Mouse (Mus musculus): ENCODE results near the gene Ercc8.

Gene Ercc8

DNA sequence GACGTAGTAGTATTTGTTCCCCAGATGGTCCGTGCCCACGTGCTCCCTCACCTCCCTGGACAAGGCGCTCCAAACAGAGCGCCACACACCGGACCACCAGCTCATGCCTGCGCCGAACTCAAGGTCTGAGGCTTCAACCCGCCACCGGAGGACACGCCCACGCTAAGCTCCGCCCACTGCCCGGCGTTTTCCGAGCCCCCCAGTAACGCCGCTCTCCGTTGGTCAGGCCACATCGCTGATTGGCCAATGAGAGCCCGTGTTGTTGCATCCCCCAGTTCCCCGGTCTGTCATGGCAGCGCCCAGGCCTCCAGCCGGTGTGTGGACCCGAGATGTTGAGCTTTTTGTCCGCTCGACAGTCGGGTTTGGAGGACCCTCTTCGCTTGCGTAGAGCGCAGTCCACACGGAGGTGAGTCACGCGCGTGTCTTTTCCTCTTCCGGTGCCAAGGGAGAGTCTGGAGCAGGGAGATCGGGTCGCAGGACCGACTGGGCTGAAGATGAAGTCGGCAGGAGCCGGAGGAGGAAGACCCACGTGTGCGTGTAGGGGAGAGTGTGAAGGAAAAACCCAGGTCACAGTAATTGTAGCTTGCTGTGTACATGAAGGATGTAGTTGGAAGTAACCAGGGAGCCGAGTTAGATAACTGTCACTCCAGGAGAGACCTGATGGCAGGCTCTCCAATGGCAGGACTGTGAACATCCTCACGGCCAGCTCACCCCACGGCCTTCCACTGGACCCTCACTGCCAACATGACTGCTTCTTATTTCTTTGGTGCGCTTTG lies at the start of gene Ercc8, which contains the start of gene Ndufaf2:
Ercc8 (plus strand) TSS at position 267 of the 776 bp plus-strand sequence.
Ndufaf2 (minus strand) TSS at position 159 of the 776 bp plus-strand sequence.
- DNase-seq (ENCODE audit: low read depth, low spot score) = peak; percentile 95

DNA sequence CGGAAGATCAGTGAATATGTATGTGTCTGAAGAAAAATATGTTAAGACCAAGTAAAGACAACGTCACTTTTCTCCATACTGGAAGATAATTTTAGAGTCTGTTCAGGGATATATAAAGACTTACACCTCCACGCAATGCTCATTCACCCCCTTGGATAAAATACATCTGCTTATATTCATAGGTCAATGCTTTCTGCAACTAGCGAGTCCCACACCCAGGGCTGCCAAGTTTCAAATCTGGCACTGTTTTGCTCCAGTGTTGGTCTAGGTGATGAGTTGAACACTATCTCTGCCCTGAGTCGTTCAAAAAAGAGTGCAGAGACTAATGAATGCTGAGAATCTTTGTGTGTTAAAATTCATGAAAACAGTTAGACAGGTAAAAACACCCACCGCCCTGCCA lies 47.6 kb upstream of the Ercc8 start:
- DNase-seq (ENCODE audit: low read depth, low spot score) = no peak

DNA sequence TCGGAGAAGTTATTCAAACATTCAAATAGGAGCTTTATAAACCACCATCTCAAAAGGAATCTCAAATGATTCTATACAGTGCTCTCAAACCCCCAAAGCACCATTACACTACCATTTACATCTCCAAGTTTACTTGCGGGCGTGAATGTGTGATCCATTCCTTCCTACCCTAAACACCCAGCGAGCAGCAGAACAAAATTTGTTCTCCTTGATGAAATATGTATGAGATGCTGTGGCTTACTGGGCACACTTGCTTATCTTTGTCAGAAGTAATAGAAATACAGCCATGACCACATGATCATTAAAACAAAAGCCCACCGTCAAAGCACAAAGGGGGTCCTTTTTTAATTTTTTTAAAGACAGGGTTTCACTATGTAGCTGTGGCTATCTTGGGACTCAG lies 45.0 kb upstream of the Ercc8 start:
- DNase-seq (ENCODE audit: low read depth, low spot score) = no peak

DNA sequence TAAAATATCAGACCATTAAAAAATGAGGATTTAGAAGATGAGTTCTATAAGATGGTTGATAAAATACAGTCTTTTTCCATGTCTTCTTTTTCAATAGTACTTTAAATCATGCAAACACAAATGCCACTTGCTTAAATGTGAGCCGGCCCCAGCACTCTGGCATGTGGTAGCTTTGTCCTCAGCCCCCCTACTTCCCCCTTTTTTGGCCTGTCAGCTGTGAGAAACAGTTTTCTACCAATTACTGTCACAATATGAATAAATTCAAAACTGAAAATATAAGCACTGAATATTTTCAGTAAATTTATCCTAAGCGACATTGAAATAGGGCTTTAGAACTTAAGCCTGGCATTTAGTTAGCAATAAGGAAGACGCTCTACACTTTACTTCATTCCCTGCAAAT lies 44.3 kb upstream of the Ercc8 start:
- no peak for DNase-seq (ENCODE audit: low read depth, low spot score)

DNA sequence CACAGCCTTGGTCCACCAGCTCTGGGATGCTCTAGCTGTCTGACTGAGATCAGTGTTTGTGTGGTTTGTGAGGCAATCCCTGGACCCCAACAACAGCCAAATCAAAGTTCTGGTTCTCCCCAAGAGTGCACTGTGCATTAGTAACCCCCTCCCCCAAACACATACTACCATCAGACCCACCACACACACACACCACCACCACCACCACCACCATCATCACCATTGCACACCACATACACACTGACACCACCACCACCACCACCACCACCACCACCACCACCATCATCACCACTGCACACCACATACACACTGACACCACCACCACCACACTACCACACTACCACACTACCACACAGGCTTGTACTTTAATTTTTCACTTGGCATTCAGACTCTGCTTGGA lies 40.9 kb upstream of the Ercc8 start:
- no peak for DNase-seq (ENCODE audit: low read depth, low spot score)

DNA sequence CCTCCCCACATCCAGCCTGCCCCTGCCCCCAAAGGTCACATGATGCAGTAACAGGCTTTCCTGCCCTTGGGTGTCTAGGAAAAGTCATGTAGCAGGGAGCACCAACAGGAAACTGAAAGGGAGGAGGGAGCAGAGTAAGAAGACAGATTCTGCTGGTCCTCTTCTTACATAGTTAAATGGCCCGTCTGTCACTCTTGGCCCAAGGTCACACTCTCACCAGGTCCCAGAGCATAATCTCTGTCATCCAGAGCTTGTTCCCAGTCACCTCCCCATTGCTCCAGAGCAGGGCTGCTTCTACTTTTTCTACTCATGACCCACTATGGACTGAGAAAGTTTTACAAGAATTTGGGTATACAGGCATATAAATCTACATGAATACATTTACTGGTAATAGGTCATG lies 40.3 kb upstream of the Ercc8 start:
- DNase-seq (ENCODE audit: low read depth, low spot score) = no peak

DNA sequence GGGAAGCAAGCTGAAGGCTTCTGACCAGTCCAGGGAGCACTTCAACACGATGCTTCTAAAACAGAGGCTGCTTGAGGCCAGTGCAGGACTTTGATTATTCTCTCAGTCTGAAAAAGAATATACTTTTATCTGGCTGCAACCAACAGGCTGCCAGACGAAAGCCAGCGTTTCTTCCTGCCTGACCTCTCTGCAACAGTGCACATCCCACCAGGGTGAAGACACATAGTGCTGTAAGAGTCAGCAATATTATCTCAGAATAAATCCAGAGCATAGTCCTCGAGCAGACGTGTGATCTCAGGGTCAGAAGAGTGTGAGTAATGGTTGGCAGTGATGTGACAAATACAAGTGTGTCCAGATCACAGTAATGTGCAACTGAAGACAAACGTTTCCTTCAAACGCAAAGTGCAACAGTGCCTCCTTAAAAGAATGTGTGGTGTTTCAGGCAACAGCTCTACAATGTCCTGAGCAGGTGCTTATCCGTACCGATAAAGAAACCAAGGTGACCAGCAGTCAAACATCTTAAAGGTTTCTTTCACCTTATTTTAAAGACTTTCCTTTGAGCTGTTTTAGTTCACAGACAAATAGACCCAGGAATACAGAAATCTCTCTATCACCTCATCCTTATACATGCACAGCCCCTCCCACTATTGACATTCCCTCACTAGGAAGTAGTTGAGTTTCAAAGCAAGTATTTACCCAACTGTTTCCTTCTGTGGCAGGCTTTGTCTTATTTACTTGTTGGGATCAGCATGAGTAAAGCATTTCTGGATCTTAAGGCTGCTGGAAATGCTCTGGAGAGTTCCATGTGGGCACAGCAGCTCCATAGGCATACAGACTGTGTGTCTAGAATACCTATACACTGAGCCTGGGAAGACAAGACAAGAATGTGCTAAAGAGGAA lies 38.9 kb upstream of the Ercc8 start:
- DNase-seq (ENCODE audit: low read depth, low spot score) = no peak

DNA sequence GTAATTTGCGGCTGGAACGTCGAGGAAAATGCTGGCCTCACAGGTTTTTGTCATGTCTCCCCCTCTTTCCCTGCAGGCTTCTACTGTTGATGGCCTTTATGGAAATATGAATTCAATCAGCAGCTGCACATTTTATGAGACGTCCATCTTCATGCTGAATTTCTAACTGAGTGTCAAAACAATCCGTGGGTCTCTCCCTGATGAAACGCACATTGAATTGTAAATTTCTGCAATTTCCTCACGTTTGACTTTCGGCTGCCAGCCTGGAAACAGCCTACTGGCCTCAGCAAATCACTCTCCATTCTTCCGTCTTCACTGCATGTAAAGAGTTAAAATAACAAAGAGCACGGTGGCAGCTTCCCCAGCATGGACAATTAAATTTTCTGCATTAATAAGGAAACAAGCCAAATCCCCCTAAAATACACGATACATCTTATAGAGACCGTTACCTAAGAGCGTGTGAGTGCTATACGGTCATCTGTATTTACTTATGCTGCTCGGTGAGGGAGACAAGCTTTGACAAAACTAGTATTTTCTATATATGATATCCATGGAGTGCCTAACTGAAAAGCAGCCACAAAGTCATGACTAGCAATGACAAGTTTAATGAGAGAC lies 35.3 kb upstream of the Ercc8 start:
- no peak for DNase-seq (ENCODE audit: low read depth, low spot score)

DNA sequence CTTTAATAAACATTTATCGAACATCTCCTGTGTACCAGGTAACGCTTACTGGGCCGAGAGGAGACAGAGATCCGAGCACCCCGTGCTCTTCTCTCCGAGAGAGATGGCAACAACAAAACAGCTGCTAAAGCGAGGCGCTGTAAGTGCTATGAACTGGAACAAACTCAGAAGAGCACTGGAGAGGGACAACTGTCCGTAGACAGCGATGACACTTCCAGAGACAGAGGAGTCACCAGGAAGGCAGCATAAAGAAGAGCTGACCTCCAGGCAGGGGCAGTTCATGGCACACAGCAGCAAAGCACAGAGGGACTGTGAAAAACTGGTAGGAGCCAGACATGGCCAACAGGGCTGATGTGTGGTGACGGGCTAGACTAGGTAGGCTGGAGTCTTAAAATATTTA lies 34.4 kb upstream of the Ercc8 start:
- no peak for DNase-seq (ENCODE audit: low read depth, low spot score)

DNA sequence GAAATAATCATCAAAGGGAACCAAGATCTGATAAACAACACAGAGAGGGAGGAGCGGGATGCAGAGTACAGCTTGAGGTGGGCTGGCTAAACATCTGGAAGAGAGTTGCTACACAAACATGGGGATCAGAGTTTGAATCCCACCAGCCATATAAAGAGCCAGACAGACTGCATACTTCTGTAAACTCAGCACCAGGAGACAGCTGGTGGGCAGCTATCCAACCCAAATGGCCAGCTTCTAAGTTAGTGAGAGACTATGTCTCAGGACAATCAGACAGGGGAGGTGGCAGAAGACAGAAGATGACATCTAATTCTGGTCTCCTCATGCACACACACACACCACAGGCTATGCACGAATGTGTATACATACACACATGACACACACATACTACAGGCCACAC lies 32.3 kb upstream of the Ercc8 start:
- DNase-seq (ENCODE audit: low read depth, low spot score) = no peak

DNA sequence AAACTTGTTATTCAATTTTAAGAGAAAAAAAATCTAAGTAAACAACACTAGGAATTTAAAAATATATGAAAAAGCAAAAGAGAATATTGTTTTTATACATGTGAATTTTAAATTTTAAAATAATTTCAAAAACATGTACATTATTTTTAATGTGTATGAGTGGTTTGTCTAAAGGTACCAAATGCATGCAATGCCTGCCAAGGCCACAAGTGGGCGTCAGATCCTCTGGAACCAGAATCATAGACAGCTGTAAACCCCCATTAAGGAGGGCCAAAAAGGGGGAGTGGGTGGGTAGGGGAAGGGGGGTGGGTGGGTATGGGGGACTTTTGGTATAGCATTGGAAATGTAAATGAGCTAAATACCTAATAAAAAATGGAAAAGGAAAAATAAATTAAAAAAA lies 31.4 kb upstream of the Ercc8 start:
- peak; percentile 60 for DNase-seq (ENCODE audit: low read depth, low spot score)

DNA sequence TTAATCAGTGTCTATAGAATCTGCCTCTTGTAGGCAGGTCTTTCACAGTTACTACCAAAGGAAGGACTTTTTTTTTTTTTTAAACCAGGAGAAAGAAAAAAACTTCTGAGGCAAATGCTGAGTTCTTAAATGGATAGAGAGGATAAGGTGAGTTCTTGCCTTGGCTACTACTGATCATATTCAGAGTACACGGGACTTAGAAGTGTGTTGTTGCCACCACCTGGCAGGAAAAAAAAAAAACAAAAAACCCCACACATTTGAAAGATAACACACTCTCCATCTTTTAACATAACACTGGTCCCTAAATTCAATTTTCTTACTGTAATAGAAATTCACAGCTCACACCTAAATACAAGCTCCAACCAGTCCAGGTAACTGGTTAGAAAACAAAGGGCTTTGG lies 30.6 kb upstream of the Ercc8 start:
- no peak for DNase-seq (ENCODE audit: low read depth, low spot score)

DNA sequence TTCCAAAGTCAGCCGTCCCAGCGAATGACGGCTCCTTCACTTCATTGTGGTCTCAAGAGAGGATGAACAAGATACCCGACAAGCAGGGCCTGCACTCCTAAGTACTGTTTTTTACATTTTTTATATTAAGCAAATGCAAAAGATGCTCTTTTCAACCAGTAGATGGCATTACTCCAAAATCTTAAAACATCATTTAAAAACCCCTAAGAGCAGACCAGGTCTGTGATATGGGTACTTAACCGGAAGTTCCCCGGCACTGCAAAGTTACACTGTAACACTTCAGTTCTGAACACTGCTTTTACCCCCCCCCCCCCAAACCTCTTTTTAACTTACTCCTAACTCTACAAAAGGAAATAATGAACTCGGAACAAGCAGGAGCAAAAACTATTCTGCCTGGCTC lies 29.5 kb upstream of the Ercc8 start:
- DNase-seq (ENCODE audit: low read depth, low spot score) = peak; percentile 10

DNA sequence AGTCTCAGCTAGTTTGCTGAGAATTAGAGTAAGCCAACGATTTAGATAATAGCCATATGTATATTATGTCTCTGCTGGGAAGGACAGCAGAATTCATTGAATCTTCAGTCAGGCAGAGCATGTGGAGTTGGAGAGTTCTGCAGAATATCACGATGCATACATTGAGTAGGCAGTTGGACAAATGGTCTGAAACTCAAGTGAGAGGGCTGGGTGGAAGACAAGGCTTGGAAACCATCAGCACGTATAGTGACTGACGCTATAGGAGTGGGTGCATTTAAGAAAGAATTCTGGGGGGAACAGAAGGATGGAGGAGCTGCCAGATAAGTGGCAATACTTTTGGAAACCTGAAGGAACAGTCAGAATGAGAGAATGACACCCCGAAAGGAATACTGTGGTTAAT lies 27.8 kb upstream of the Ercc8 start:
- no peak for DNase-seq (ENCODE audit: low read depth, low spot score)

DNA sequence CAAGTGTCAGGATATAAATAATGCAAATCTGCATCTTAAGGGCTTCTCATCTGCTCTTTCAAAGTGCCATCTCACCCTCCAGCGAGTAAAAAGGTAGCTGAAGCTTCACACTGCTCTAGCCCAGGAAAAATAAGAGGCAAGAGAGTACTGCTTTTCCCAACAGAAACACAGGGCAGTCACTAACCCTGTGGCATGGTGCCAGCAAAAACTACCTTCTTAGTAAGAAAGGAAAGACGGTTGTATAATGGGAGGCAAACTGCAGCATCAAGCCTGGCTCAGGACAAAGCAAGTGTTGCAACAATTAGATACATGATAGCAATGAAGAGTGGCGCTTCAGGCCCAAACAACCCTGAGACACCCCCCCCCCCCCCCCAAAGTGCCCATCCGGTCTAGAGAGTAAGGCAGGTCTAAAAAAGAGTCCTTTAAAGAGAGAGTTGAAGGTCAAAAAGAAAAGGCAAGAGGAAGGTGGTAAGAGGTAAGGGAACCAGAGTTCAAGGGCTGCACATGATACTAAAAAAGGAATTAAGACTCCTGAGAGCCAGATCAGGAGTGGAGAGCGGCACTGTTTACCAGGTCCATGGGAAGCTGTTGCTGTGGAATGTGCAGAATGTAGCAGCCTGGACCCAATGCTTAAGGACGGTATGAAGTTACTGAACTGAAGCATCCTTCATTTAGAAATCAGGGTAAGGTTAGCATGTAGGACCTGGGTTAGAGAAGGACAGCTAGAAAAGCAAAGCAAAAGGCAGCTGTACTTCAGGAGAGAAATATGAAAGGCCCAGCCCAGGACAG lies 26.3 kb upstream of the Ercc8 start:
- no peak for DNase-seq (ENCODE audit: low read depth, low spot score)

DNA sequence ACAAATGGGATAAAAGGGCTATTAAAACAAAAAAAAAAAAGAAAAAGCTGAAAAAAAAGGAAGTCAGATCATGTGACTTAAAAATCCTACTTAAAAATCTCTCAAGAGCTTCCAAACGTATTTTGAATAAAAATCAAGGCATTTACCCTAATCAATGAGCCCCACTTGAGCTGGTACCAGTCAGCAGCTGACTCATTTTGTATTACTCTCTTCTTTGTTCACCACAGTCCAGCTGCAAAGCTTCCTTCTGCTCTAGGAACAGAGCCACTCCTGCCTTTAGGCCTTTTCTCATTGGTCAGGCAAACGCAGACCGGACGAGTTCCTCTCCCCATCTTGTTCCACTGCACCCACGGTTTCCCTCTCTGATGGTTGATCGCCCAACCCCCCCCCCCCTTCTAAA lies 22.9 kb upstream of the Ercc8 start:
- no peak for DNase-seq (ENCODE audit: low read depth, low spot score)

DNA sequence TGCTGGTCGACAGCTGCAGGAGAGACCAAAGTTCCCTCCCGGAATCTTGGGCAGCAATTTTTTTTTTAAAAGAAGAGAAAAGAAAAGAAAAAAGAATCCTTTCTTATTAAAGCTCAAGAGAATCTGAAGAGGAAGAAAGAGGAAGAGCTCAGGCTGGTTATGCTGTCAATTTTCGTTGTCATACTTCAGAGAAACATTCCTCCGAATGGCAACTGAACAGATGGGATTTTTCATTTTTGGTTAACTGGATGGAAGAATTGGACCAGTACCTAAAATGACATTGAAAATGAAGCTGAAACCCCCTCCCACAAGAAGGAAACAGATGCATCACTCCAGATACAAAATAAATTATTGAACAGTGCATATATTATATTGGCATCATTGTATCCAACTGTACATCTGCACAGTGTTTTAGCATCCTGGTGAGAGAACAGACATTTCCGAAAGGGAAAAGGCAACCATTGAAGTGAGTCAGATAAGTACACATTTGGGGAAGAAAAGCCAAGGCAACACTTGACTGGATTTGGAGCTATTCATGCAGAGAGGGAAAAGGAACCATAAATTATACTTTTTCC lies 20.0 kb upstream of the Ercc8 start:
- no peak for DNase-seq (ENCODE audit: low read depth, low spot score)

DNA sequence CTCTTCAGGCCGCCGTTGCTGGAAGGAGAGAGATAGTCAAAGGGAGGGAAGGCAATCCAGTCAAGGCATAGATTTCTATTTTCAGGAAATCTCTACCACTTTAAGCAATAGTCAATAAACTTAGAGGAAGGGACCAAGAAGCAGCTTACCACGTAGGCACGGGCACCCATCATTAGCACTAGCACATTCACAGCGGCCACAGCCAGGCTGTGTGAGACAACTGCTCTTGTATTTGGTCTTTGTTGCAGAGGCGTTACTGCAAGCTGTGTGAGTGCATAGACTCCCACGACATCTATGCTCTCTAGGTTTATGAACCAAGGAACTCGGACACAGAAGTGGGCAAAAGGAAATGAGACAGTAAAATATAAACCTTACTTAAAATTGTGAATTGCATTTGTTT lies 14.4 kb upstream of the Ercc8 start:
- no peak for DNase-seq (ENCODE audit: low read depth, low spot score)

DNA sequence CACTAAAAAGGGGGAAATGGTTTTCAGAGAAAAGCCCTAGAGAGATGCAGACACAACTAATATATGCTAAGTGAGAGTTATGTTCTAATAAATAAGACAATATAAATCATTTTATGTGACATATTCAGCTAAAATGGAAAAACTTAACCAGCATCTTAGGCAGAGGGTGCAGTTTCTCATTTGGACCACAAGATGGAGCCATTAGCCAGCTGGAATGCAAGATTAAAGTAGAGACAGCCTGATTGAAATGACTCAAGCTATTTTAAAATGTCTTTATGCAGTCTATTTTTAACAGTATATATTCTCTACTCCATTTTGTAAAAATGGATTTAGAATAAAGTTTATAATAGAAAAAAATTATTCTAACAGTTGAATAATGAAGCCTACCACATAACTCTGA lies 6.7 kb upstream of the Ercc8 start:
- peak; percentile 36 for DNase-seq (ENCODE audit: low read depth, low spot score)

DNA sequence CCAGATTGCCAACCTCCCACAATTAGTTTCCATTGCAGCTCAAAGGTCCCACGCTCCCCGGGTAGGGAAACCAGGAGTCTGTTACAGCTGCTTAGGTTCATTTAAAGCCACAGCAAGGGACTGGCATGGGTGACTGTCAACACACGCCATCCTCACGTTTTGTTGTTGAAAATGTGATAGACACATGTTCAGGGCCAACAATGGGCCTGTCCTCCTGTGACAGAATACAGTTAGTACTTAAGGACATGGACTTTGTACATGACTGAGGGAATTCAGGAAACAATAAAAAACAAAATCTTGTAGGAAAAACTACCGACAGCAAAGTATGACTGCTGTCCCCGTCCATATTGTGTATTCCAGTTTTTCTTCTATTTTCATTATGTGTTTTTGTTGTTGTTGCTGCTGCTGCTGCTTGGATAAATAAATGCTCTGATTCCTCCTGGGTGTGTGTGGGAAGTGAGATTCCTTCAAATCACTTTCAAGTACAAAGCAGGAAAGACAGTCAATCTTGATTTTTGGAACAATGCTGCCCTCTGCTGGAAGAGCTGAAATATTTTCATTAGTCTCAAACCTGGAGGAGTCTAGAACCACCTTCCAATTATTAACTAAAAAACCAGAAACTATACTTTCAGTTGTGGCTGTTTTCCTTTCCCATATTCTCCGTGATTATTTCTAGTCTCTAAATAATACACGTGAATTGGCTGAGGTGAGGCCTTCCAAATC lies 5.7 kb upstream of the Ercc8 start:
- DNase-seq (ENCODE audit: low read depth, low spot score) = peak; percentile 75

DNA sequence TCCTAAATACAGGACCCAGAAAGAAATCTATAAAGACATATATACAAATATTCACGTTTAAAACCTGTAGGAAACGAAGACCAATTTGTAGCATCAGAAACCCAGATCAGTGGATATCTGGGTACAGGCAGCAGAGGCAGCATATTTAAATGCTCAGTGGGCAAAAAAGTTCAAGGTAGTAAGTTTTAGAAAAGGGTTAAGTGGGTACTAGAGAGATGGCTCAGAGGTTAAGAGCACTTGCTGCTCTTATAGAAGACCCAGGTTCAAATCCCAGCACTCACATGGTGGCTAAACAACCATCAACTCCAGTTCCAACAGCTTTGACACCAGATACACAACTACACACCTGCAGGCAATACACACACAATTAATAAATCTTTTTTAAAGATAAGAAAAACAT lies 1.4 kb upstream of the Ercc8 start:
- DNase-seq (ENCODE audit: low read depth, low spot score) = no peak

Measured in mesoderm, embryonic 11.5 days (tissue).